Mouse (Mus musculus): ENCODE measurements around the gene Myod1. TPM values are rescaled to one million over a fixed set of nuclear protein-coding genes. Genes with fewer than 3 reads are reported as not detected.

Myod1 gene
- polyA plus RNA-seq, 1 experiment from 2014 or later: 35.8 TPM

- Histone ChIP-seq H3K9ac (no peak overlapping the region), H3K4me3 (no peak overlapping the region), H3K36me3 (no peaks in the 10 kb centered on the region), H3K4me2 (no peak overlapping the region), H3K4me1 (no peaks in the 10 kb centered on the region), H3K27me3 (no peaks in the 10 kb centered on the region), H3K27ac (no peak overlapping the region), H3K9me3 (no peaks in the 10 kb centered on the region)
- no peak for ATAC-seq (ENCODE audit: insufficient number of reproducible peaks, low FRiP score, low TSS enrichment, low read depth)
- WGBS: 76% methylated on average over 8 of the region's 8 CpGs
Observed at GRCm38 (mm10) chr7:46422052-46422763, 45.9 kb downstream of the Myod1 start.

- ATAC-seq (ENCODE audit: insufficient number of reproducible peaks, low FRiP score, low TSS enrichment, low read depth): no peak
- no peaks in the 10 kb centered on the region for H3K27me3 ChIP-seq
- no peaks in the 10 kb centered on the region for H3K9me3 ChIP-seq
- no peak overlapping the region for H3K9ac ChIP-seq
- H3K4me1 ChIP-seq: no peaks in the 10 kb centered on the region
- H3K4me3 ChIP-seq: no peak overlapping the region
- no peak overlapping the region for H3K27ac ChIP-seq
- H3K36me3 ChIP-seq: no peaks in the 10 kb centered on the region
- WGBS: 54% methylated on average over 18 of the region's 18 CpGs
- H3K4me2 ChIP-seq: no peak overlapping the region
Observed at GRCm38 (mm10) chr7:46422764-46423412, 46.6 kb downstream of the Myod1 start.

GRCm38 (mm10) chr7:46423951-46424350 lies 47.7 kb downstream of the Myod1 start:
- Histone ChIP-seq H3K4me1 (no peaks in the 10 kb centered on the region), H3K9me3 (no peaks in the 10 kb centered on the region), H3K27me3 (no peaks in the 10 kb centered on the region), H3K9ac (no peak overlapping the region), H3K27ac (no peak overlapping the region), H3K36me3 (no peaks in the 10 kb centered on the region), H3K4me2 (no peak overlapping the region), H3K4me3 (no peak overlapping the region)
- no peak for ATAC-seq (ENCODE audit: insufficient number of reproducible peaks, low FRiP score, low TSS enrichment, low read depth)
- 79% methylated on average over 3 of the region's 3 CpGs for WGBS

- 52% methylated on average over 4 of the region's 4 CpGs for WGBS
- H3K9ac ChIP-seq: no peak overlapping the region
- H3K4me3 ChIP-seq: no peak overlapping the region
- no peaks in the 10 kb centered on the region for H3K27me3 ChIP-seq
- H3K4me1 ChIP-seq: no peaks in the 10 kb centered on the region
- H3K36me3 ChIP-seq: no peaks in the 10 kb centered on the region
- H3K4me2 ChIP-seq: no peak overlapping the region
- H3K27ac ChIP-seq: no peak overlapping the region
- ATAC-seq (ENCODE audit: insufficient number of reproducible peaks, low FRiP score, low TSS enrichment, low read depth): no peak
- H3K9me3 ChIP-seq: no peaks in the 10 kb centered on the region
Observed at GRCm38 (mm10) chr7:46425012-46425411, 48.7 kb downstream of the Myod1 start.

Other genes with a start within 250 kb of the Myod1 start
- 1.0 and 2.5 TPM in 2 replicates for gene Abcc8, start 196.4 kb upstream of the Myod1 start, polyA plus RNA-seq (2015; fragmentation: Nextera tagmentation; extraction: Ambion mirVana)
- gene Ush1c, start 138.0 kb upstream of the Myod1 start, polyA plus RNA-seq (2015; fragmentation: Nextera tagmentation; extraction: Ambion mirVana): 0.17 TPM in 2 replicates
- gene Otog, start 135.5 kb upstream of the Myod1 start, polyA plus RNA-seq (2015; fragmentation: Nextera tagmentation; extraction: Ambion mirVana): 0.54 and 0.56 TPM in 2 replicates
- 0.37 and 0.45 TPM in 2 replicates for gene Kcnc1, start 20.0 kb downstream of the Myod1 start, polyA plus RNA-seq (2015; fragmentation: Nextera tagmentation; extraction: Ambion mirVana)

All from limb, embryonic 15.5 days (tissue).